Mouse (Mus musculus) MEL (cell line): ENCODE data around the gene Tead4.

Experiments used
- BHLHE40 ChIP-seq: IDR thresholded peaks from 2 replicates; pipeline ENCODE4 v1.6.1; 2012; ENCODE audit warnings: low read depth, mild to moderate bottlenecking, inconsistent platforms, low read length, improper control_type of control experiment, borderline replicate concordance
- CHD2 ChIP-seq: IDR thresholded peaks from 2 replicates; pipeline ENCODE4 v1.6.1; 2011; ENCODE audit warnings: low read length, improper control_type of control experiment
- CTCF ChIP-seq, 3 experiments: IDR thresholded peaks in 2 of 3; conservative IDR thresholded peaks in 1 of 3; 2 replicates each; pipeline ENCODE4 v1.5.1; 2011 to 2012; ENCODE audit warnings: low read length in 3 of 3, low read depth in 2 of 3, mild to moderate bottlenecking in 2 of 3, improper control_type of control experiment in 1 of 3, inconsistent platforms in 1 of 3, mixed read lengths in 1 of 3, moderate library complexity in 1 of 3; ENCODE audit not compliant: control insufficient read depth in 1 of 3, insufficient read depth in 1 of 3, poor library complexity in 1 of 3, severe bottlenecking in 1 of 3
- ELF1 ChIP-seq: IDR thresholded peaks from 2 replicates; pipeline ENCODE4 v1.6.1; 2014; ENCODE audit warnings: low read depth, mild to moderate bottlenecking, inconsistent platforms, low read length, improper control_type of control experiment, moderate library complexity
- HCFC1 ChIP-seq: IDR thresholded peaks from 2 replicates; pipeline ENCODE4 v1.6.1; 2012; ENCODE audit warnings: low read depth, mild to moderate bottlenecking, inconsistent platforms, low read length, improper control_type of control experiment, moderate library complexity
- MEF2A ChIP-seq: IDR thresholded peaks from 2 replicates; pipeline ENCODE4 v1.6.1; 2014; ENCODE audit warnings: low read depth, mild to moderate bottlenecking, inconsistent platforms, low read length, improper control_type of control experiment; ENCODE audit not compliant: poor library complexity, insufficient replicate concordance, severe bottlenecking; ENCODE audit errors: extremely low read depth
- NELFE ChIP-seq: IDR thresholded peaks from 2 replicates; pipeline ENCODE4 v1.6.1; 2011; ENCODE audit warnings: low read depth, low read length, improper control_type of control experiment
- POLR2A ChIP-seq, 2 experiments: IDR thresholded peaks; 2 replicates each; pipeline ENCODE4 v1.6.1; 2011 to 2012; ENCODE audit warnings: low read length in 2 of 2, mild to moderate bottlenecking in 2 of 2, control low read depth in 1 of 2, improper control_type of control experiment in 1 of 2, low read depth in 1 of 2, moderate library complexity in 1 of 2; ENCODE audit not compliant: control insufficient read depth in 1 of 2, insufficient read depth in 1 of 2, poor library complexity in 1 of 2
- POLR2AphosphoS2 ChIP-seq: IDR thresholded peaks from 2 replicates; pipeline ENCODE4 v1.6.1; 2011; ENCODE audit warnings: low read length, improper control_type of control experiment
- TAL1 ChIP-seq: IDR thresholded peaks from 2 replicates; pipeline ENCODE4 v1.6.1; 2012; ENCODE audit warnings: mild to moderate bottlenecking, inconsistent platforms, low read length, moderate library complexity, mixed read lengths
- TCF12 ChIP-seq: IDR thresholded peaks from 2 replicates; pipeline ENCODE4 v1.6.1; 2014; ENCODE audit warnings: low read depth, mild to moderate bottlenecking, inconsistent platforms, low read length, improper control_type of control experiment, moderate library complexity
- USF2 ChIP-seq, 2 experiments: IDR thresholded peaks; 2 replicates each; pipeline ENCODE4 v1.6.1; 2011 to 2012; ENCODE audit warnings: improper control_type of control experiment in 2 of 2, low read length in 2 of 2, borderline replicate concordance in 1 of 2, inconsistent platforms in 1 of 2, low read depth in 1 of 2, mild to moderate bottlenecking in 1 of 2; ENCODE audit not compliant: insufficient read depth in 1 of 2
- ZC3H11A ChIP-seq: IDR thresholded peaks from 2 replicates; pipeline ENCODE4 v1.6.1; 2012; ENCODE audit warnings: low read depth, mild to moderate bottlenecking, inconsistent platforms, low read length, improper control_type of control experiment

- TF ChIP-seq TAL1 (no peak), ELF1 (no peak), CTCF (IDR thresholded peaks at IDR 0.05 in 2 of 3, conservative IDR thresholded peaks at IDR 0.05 in 1 of 3; ENCODE audit: control insufficient read depth in 1 of 3, insufficient read depth in 1 of 3, low read depth in 2 of 3, low read length in 3 of 3, poor library complexity in 1 of 3, severe bottlenecking in 1 of 3) (no peak), BHLHE40 (no peak), USF2 (IDR thresholded peaks at IDR 0.05; ENCODE audit: borderline replicate concordance in 1 of 2, insufficient read depth in 1 of 2, low read depth in 1 of 2, low read length in 2 of 2) (no peak), NELFE (no peak), POLR2A (IDR thresholded peaks at IDR 0.05; ENCODE audit: control insufficient read depth in 1 of 2, insufficient read depth in 1 of 2, low read depth in 1 of 2, low read length in 2 of 2, poor library complexity in 1 of 2) (no peak), HCFC1 (no peak), CHD2 (no peak), POLR2AphosphoS2 (no peak), ZC3H11A (no peak), TCF12 (no peak), MEF2A (no peak)
These were observed 2.4 kb downstream of the Tead4 start for GRCm38 (mm10) chr6:128298246-128298645.
